Mouse (Mus musculus) liver (tissue): ENCODE results near the gene Kcnh6.
A peak's percentile ranks its signal among the peaks of the same experiment; 100 is the strongest.

Source experiments
- DNase-seq: peaks from one replicate; pipeline ENCODE4 v3.0.0-alpha.2; 2020; ENCODE audit warnings: mixed read lengths

The Kcnh6 gene

DNA sequence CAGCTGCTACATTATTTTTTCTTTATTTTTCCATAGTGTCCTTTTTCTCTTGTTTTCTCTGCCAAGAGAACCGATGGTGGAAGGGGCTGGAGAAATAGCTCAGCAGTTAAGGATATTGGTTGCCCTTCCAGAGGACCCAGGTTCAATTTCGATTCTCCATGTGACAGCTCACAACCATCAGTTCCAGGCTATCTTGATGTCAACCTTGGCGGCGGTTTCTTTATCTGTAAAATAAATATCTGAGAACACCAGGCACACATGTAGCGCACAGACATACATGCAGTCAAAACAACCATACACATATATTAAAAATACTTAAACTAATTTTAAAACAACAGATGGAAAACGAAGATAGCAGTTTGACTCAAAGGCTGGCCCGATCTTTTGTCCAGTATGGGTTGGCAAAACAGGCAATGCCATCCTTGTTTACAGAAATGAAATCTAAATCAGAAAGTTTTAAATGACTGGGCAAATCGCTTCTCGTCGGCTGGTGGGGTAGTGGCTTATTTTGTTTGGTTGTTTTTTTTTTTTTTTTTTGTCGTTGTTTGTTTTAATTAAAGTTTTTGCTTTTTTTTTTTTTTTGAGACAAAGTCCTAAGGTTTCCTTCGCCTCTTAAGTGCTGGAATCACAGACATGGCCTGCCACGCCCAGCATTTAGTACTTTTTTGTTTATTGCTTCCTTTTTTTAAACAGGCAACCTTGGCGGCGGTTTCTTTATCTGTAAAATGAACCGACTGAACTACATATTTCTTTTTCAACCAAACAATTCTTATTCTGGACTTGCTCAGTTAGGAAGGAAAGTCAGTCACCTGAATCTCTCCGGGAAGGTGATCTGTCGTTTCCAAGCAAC is 57.4 kb downstream of the Kcnh6 start:
- DNase-seq, result no peak

GRCm38 (mm10) chr11:106065923-106066571 is 58.1 kb downstream of the Kcnh6 start, which contains the start of gene Taco1:
Gene Taco1 (plus strand): TSS chr11:106066061.
- peak; percentile 92 for DNase-seq

- peak; percentile 76 for DNase-seq
These were observed 58.7 kb downstream of the Kcnh6 start for GRCm38 (mm10) chr11:106066616-106067015.

GRCm38 (mm10) chr11:106073774-106074173 is 65.8 kb downstream of the Kcnh6 start:
- no peak for DNase-seq

DNA sequence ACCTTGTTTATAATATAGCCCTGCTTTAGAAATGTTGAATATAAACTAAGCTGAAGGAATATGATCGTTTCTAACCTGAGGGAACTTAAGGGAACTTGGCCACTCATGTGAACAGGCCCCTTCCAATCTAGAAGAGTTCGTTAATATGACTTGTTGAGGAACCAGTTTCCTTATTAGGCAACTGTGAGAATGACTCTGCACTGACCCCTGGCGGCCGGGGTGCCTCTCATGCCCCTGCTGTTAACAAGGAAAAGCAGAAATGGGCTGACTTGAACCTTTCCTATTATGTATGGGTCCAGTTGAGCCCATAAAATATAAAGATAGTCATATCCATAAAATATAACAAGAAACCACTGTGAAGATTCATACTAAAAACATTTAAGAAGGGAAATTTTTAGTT is 68.4 kb downstream of the Kcnh6 start:
- peak; percentile 88 for DNase-seq
